Mouse (Mus musculus): ENCODE data around the gene Ccdc105. TPM values are rescaled to one million over a fixed set of nuclear protein-coding genes. Genes with fewer than 3 reads are reported as not detected.

Gene Ccdc105
- total RNA-seq, 4 experiments from 2014 or later: 0.29 to 0.75 (median 0.45) TPM

DNA sequence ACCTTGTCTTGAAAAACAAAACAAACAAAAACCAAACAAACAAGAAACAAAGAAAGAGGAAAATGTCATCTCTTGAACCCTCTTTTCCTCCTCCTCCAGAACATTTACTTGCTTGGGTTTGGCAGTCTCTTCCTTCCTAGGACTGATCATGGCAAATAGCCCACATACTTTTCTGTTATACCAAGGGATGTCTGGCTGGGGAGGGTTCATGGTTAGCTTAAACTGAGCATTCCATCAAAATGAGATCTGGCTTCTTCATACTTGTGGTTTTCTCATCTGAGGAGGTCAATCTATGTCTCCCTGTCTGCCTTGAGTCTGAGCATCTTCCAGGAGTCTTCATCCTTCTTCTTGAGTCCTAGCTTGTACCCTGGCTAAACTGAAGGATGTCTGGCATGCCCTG, 36.6 kb downstream of the Ccdc105 start:
- no peak for DNase-seq (ENCODE audit: low spot score in 2 of 2)

DNA sequence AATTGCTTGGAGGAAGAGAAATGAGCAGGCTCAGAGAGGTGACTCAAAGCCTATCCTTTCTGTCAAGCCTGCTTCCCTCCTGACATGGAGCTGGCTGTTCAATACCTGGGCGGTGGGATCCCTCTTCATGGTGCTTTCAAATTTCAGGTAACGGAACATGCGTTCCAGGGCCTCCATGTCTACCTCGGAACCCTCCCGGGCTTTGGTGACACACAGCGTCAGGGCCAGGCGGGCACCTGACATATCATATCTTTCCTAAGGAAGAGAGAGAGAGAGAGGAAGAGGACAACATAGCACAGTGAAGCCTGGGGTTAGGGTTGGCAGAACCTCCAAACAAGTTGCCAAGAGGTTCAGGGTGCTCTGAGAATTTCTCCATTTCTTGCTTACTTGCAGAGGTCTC, 37.7 kb downstream of the Ccdc105 start:
- DNase-seq (ENCODE audit: low spot score in 2 of 2): no peak

DNA sequence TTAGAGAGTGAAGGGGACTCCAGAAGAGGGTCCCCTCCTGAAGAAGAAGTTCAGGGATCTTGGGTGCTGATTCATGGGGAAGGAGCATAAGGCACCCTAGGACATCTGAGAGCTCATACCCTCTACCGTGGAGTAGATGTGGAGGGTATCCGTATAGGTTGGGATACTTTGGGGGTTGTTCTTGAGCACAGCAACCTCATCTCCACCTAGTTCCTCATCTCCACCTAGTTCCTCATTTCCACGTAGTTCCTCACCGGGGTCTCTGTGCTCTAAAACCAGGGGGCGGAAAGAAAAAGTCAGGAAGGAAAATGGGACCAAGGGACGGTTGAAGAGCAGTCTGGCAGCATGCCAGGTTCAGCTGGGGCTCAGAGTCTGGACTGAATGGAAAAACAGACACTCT, 38.7 kb downstream of the Ccdc105 start:
- no peak for DNase-seq (ENCODE audit: low spot score in 2 of 2)

DNA sequence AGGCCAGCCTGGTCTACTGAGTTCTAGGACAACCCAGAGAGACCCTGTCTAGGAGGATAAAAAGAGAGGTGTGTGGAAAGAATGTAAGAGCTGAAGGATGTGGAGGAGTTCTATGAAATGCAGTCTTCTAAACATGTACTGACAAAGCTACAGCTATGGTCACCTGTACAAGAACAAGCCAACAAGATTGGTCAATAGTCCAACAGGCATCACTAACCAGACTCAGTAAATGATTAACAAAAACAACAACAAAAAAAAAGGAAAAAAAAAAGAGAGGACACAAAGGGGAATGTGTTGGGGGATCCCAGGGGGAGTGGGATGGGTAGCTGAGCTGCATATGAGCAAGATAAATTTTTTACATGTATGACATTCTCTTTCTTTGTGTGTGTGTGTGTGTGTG, 42.2 kb downstream of the Ccdc105 start:
- DNase-seq (ENCODE audit: low spot score in 2 of 2): no peak

DNA sequence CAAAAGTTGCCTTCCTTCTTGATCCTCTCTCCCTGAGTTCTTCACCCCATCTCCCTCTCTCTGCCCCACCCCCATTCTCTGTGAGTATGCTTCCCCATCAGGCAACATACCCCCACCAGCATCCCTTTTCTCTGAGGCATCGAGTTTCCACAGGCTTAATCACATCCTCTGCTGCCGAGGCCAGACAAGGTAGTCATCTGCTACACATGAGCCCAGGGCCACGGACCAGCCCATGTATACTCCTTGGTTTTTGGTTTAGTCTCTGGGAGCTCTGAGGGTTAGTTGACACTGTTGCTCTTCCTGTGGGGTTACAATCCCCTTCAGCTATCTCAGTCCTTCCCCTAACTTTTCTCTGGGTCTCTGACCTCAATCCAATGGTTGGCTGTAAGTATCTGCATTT, 52.0 kb downstream of the Ccdc105 start:
- no peak for DNase-seq (ENCODE audit: low spot score in 2 of 2)

Other genes starting within 250 kb of the Ccdc105 start
- not detected for gene Olfr1358, start 235.6 kb downstream of the Ccdc105 start, total RNA-seq (2022)
- 10 to 100 TPM; 21.3 to 41.5 (median 31.6) TPM for gene Ilvbl, start 178.7 kb downstream of the Ccdc105 start, total RNA-seq (2022)
- gene Syde1, start 161.1 kb downstream of the Ccdc105 start, total RNA-seq (2022): 1 to 10 TPM; 6.7 to 9.4 (median 8.4) TPM
- not detected for gene Olfr1357, start 135.0 kb downstream of the Ccdc105 start, total RNA-seq (2022)
- not detected for gene Casp14, start 34.8 kb downstream of the Ccdc105 start, total RNA-seq (2022)
- gene Slc1a6, start 27.4 kb upstream of the Ccdc105 start, total RNA-seq (2022): 10 to 100 TPM; 11.2 to 13.6 (median 12.6) TPM
- gene Olfr1356, start 99.1 kb upstream of the Ccdc105 start, total RNA-seq (2022): not detected
- not detected for gene Olfr1355, start 122.5 kb upstream of the Ccdc105 start, total RNA-seq (2022)
- gene Olfr1354, start 160.1 kb upstream of the Ccdc105 start, total RNA-seq (2022): not detected
- gene Olfr8, start 197.6 kb upstream of the Ccdc105 start, total RNA-seq (2022): not detected
- not detected for gene Olfr1353, start 210.2 kb upstream of the Ccdc105 start, total RNA-seq (2022)
- gene Olfr1352, start 228.0 kb upstream of the Ccdc105 start, total RNA-seq (2022): not detected